Mouse (Mus musculus) CD4-positive, CD25-positive, alpha-beta regulatory T cell, adult 2 months (primary cell): ENCODE data around the gene Spaca9.

Experiments
- DNase-seq: peaks from one replicate; pipeline ENCODE4 v3.0.0-alpha.2; 2012; ENCODE audit warnings: low read depth, low spot score

Gene Spaca9

GRCm38 (mm10) chr2:28671438-28671837 is 28.1 kb downstream of the Spaca9 start:
- DNase-seq: no peak

- DNase-seq: no peak
Observed at GRCm38 (mm10) chr2:28665818-28666217, 33.7 kb downstream of the Spaca9 start.

- DNase-seq: no peak
Observed at GRCm38 (mm10) chr2:28662891-28663290, 36.6 kb downstream of the Spaca9 start.

GRCm38 (mm10) chr2:28656216-28656615 is 43.3 kb downstream of the Spaca9 start:
- no peak for DNase-seq

GRCm38 (mm10) chr2:28654295-28654694 is 45.2 kb downstream of the Spaca9 start:
- DNase-seq: peak; percentile 53

GRCm38 (mm10) chr2:28653351-28653750 is 46.2 kb downstream of the Spaca9 start:
- DNase-seq: no peak

GRCm38 (mm10) chr2:28650526-28650925 is 49.0 kb downstream of the Spaca9 start:
- DNase-seq: no peak

- no peak for DNase-seq
Observed at GRCm38 (mm10) chr2:28643081-28643480, 56.4 kb downstream of the Spaca9 start.
